Mouse (Mus musculus) embryo, embryonic 11.5 days (tissue): ENCODE measurements at regions not wholly inside any gene's neighbourhood (a gene's known extent, or its start where the extent isn't known, plus 50 kb on each side); places are given as distances from the start of the nearest gene placed in this dataset.

Experiments
- DNase-seq: peaks from one replicate; pipeline ENCODE4 v3.0.0-alpha.2; 2012; ENCODE audit warnings: low read depth, low spot score

DNA sequence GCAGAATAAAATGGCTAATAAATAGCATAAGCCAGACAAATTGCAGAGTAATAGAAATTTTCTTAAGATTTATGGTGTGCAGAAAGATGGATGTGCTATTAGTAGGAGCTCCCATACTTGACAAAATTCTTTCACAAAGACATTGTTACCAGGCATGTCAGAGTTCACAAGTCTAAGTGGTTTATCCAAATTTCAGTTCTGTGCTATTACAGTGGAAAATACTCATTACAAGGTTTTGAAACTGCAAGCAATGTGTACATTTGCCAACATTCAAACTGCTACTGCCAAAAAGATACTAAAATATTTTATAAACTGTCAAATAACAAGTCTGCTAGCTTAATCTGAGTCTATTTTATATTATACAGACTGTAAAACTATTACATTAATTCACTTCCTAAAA, 1550.2 kb upstream of the Acvr2a start:
- no peak for DNase-seq

DNA sequence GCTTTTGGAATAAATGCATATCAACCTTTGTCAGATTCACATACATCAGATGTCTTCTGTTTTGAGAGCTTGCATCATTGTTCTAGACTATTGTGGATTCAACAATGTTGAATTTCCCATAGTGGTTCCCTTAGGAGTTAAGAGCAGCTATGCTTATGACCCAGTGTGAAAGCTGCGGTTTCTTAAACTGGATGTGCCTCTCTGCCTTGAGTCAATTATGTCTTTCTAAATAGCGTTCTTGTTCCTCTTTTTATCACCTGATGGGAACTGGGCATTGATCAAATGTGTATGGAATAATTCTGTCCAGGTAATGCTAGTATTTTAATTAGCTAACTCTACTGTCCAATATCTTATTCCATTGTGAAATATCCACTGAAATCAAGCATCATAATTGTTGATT, 1548.0 kb upstream of the Acvr2a start:
- DNase-seq, result no peak

DNA sequence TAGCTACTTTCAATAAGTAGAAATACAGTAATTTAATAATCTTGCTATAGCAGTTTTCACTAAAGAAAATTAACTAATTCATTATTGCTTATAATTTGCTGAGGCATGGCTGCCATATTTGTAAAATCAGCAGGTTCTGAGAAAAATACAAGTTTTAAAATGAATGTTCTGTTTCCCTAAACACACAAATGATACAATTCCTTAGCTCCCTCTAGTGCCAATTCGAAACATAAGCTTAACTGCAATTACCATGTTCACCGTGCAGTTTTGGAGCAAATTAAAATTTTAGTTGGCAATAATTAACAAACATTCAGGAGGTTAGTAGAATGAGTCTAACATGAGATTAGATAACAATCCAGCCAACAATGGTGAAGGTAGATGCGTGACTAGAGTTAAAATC, 1518.4 kb upstream of the Acvr2a start:
- peak; percentile 1 for DNase-seq

DNA sequence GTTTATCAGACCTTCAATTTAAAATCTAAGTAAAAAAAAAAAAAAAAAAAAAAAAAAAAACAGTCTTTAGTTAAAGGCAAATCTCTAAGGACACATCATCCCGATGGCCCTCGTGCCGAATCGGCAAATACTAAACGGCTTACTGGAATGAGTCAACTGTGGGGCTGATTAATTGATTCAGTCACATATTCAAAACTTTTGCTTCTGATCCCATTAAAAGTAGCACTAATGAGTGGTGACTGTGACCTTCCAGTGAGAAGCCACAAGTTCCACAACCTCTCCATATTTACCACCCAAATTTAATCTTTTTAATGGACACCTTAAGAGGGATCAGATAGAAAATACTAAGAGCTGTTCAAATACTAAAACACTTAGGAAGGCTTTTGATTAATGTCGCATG, 1511.9 kb upstream of the Acvr2a start:
- no peak for DNase-seq

DNA sequence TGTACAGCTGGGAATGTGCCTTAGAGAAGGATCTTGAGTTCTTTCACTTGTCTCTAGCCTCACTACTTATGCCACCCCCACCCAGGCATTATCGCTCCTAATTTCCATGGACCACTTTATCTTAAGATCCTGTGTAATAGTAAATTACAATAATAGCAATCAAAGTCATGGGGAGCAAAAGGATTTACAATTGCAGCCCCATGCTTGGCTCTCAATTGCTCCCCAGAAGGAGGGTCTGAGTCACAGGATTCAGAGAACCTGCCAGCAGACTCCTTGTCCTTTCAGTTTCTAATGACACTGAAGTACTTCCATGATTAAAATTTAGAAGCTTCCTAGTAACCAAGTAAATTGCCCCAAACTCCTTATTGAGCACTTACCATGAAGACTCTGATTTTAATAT, 1483.3 kb upstream of the Acvr2a start:
- DNase-seq, result no peak

DNA sequence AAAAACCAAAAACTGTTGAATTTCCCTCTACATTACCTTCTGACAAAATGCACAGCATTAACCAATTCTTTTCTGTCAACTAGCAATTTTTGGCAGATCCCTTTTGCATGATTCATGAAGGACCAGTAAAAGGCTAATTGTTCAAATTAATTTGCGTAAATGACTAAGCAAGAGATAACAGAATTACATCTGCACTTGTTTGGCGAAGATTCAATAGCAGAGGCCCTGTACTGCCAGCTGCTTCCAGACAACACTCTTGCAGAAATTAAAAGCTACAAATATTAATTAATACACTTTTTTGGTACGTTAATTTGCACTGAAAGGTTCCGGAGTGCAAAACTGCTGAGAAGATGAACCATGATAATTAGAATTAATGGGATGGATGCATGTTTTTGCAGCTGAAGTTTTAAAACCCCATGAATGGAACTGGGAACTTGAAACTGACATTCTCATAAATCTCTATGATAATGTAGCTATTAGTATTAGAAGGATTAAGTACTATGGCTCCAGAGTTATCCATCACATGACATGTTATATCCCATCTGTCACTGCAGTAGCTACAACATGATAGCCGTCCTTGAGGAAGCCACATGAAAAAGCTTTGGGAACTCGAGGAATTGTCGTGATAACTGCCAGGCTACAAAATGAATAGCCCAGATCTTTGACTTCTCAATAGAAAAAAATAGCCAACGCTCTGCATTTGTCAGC, 1479.3 kb upstream of the Acvr2a start:
- peak; percentile 8 for DNase-seq

DNA sequence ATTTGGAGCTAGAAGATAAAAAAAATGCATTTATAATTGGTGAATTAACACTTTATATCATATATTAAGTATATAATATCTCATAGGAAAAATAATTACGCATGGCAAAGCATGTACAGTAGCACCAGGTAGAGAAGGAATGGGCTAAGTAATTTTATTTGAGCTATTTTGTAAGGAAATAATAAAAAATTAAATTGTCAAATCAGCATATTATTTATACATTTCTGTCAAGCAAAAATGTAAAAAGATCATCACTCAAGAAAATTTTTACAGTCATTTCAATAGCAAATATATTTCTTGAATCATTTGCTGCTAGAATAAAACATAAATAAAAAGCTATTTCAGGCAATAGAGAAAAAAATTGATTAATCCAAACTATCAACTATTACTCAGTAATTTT, 1450.4 kb upstream of the Acvr2a start:
- DNase-seq, result no peak

DNA sequence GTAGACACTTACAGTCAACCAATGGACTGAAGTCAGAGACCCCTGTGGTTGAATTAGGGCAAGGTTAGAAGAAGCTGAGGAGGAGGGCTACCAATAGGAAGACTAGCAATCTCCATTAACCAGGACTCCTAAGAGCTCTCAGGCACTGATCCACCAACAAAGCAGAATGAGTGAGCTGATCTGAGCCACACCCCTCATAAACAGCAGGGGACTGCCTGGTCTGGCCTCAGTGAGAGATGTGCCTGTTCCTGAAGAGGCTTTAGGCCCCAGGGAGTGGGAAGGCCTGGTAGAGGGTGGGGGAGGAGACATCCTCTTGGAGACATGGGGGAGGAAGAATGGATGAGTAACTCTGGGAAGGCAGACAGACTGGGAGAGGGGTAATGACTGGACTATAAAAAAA, 1445.6 kb upstream of the Acvr2a start:
- no peak for DNase-seq
